Mouse (Mus musculus): ENCODE measurements around the gene Ppme1. TPM values are rescaled to one million over a fixed set of nuclear protein-coding genes. Genes with fewer than 3 reads are reported as not detected.

Ppme1 gene
- total RNA-seq (2012; rRNA removed), result 28.0 and 29.5 TPM in 2 replicates
- polyA plus RNA-seq (2012; ENCODE audit: insufficient read depth in 1 of 2, insufficient read length in 2 of 2, low read depth in 1 of 2, low replicate concordance in 2 of 2, missing spikeins in 1 of 2), result 10 to 100 TPM in 1 of 2 experiments, not detected in 1; 74.0 TPM

- peak within 1 kb of the TSS; percentile 67 to 85 for H3K4me3 ChIP-seq (ENCODE audit: control insufficient read depth in 1 of 2, insufficient read depth in 1 of 2, low read depth in 2 of 2, low read length in 2 of 2)
- peak within 1 kb of the TSS; percentile 74 for H3K9ac ChIP-seq (ENCODE audit: control insufficient read depth, low read depth, low read length, poor library complexity, severe bottlenecking)
- peak within 1 kb of the TSS; percentile 62 for H3K27ac ChIP-seq (ENCODE audit: control insufficient read depth, low read depth, low read length)
- peak; percentile 99 for DNase-seq (ENCODE audit: low read depth, low spot score)
- peak; percentile 58; the same call in 1 of the 2 replicates for TF ChIP-seq CHD2 (IDR thresholded peaks at IDR 0.05; ENCODE audit: low read length)
- no peak for TF ChIP-seq RAD21 (IDR thresholded peaks at IDR 0.05; ENCODE audit: low read depth, low read length)
- TF ChIP-seq ZNF384 (IDR thresholded peaks at IDR 0.05; ENCODE audit: low read depth, low read length), result no peak
- no peak for TF ChIP-seq JUND (IDR thresholded peaks at IDR 0.05; ENCODE audit: low read depth, low read length)
- peak; percentile 98 for TF ChIP-seq HCFC1 (IDR thresholded peaks at IDR 0.05; ENCODE audit: low read depth, low read length)
- 0 out of 2 replicates have a peak, but pooled peaks have one; percentile 3 for TF ChIP-seq MYB (IDR thresholded peaks at IDR 0.05; ENCODE audit: low read depth, low read length)
- no peak for TF ChIP-seq MEF2A (IDR thresholded peaks at IDR 0.05; ENCODE audit: extremely low read depth, insufficient replicate concordance, low read depth, low read length, poor library complexity, severe bottlenecking)
- TF ChIP-seq TCF12 (IDR thresholded peaks at IDR 0.05; ENCODE audit: low read depth, low read length), result peak; percentile 33; the same call in 1 of the 2 replicates
- 0 out of 2 replicates have a peak, but pooled peaks have one; percentile 50 for TF ChIP-seq ZMIZ1 (IDR thresholded peaks at IDR 0.05; ENCODE audit: low read depth, low read length)
- TF ChIP-seq MAX (IDR thresholded peaks at IDR 0.05; ENCODE audit: low read length), result peak; percentile 58; the same call in 1 of the 2 replicates
- TF ChIP-seq GATA1 (IDR thresholded peaks at IDR 0.05; ENCODE audit: low read depth, low read length), result 0 out of 2 replicates have a peak, but pooled peaks have one; percentile 9
- TF ChIP-seq CTCF (IDR thresholded peaks at IDR 0.05 in 2 of 3, conservative IDR thresholded peaks at IDR 0.05 in 1 of 3; ENCODE audit: control insufficient read depth in 1 of 3, insufficient read depth in 1 of 3, low read depth in 2 of 3, low read length in 3 of 3, poor library complexity in 1 of 3, severe bottlenecking in 1 of 3), result peak in 2 of 3 experiments; percentile 29 to 47; a peak in 3 of 6 replicates
- no peak for TF ChIP-seq BHLHE40 (IDR thresholded peaks at IDR 0.05; ENCODE audit: borderline replicate concordance, low read depth, low read length)
- TF ChIP-seq KAT2A (conservative IDR thresholded peaks at IDR 0.05; ENCODE audit: low read depth, low read length), result peak; percentile 97
- TF ChIP-seq CHD1 (IDR thresholded peaks at IDR 0.05; ENCODE audit: low read depth, low read length), result no peak
- peak; percentile 80 for TF ChIP-seq MXI1 (IDR thresholded peaks at IDR 0.05; ENCODE audit: low read depth, low read length)
- TF ChIP-seq POLR2A (IDR thresholded peaks at IDR 0.05; ENCODE audit: control insufficient read depth in 1 of 2, insufficient read depth in 1 of 2, low read depth in 1 of 2, low read length in 2 of 2, poor library complexity in 1 of 2), result peak; percentile 71 to 88
- TF ChIP-seq NRF1 (IDR thresholded peaks at IDR 0.05; ENCODE audit: insufficient read depth, low read depth, low read length, poor library complexity, severe bottlenecking), result peak; percentile 81
- peak; percentile 95 for TF ChIP-seq SIN3A (IDR thresholded peaks at IDR 0.05; ENCODE audit: low read length)
- TF ChIP-seq ZKSCAN1 (IDR thresholded peaks at IDR 0.05; ENCODE audit: low read depth, low read length), result no peak
- TF ChIP-seq E2F4 (IDR thresholded peaks at IDR 0.05; ENCODE audit: borderline replicate concordance, low read depth, low read length), result peak; percentile 92; the same call in 1 of the 2 replicates
- TF ChIP-seq ZC3H11A (IDR thresholded peaks at IDR 0.05; ENCODE audit: low read depth, low read length), result no peak
- TF ChIP-seq POLR2AphosphoS2 (IDR thresholded peaks at IDR 0.05; ENCODE audit: low read length), result peak; percentile 42; the same call in 1 of the 2 replicates
- TF ChIP-seq NELFE (IDR thresholded peaks at IDR 0.05; ENCODE audit: low read depth, low read length), result peak; percentile 62
- no peak for TF ChIP-seq UBTF (IDR thresholded peaks at IDR 0.05; ENCODE audit: borderline replicate concordance, insufficient read depth, low read depth, low read length)
- no peak for TF ChIP-seq USF2 (IDR thresholded peaks at IDR 0.05; ENCODE audit: borderline replicate concordance in 1 of 2, insufficient read depth in 1 of 2, low read depth in 1 of 2, low read length in 2 of 2)
- no peak for TF ChIP-seq TAL1 (IDR thresholded peaks at IDR 0.05; ENCODE audit: low read length)
- TF ChIP-seq ELF1 (IDR thresholded peaks at IDR 0.05; ENCODE audit: low read depth, low read length), result peak; percentile 91
- TF ChIP-seq TBP (IDR thresholded peaks at IDR 0.05; ENCODE audit: low read depth, low read length), result peak; percentile 26
- no peak for TF ChIP-seq MAFK (IDR thresholded peaks at IDR 0.05; ENCODE audit: borderline replicate concordance, low read depth, low read length)
- no peak for TF ChIP-seq POLR2AphosphoS5 (IDR thresholded peaks at IDR 0.05; ENCODE audit: borderline replicate concordance, low read depth, low read length)
- TF ChIP-seq EP300 (IDR thresholded peaks at IDR 0.05; ENCODE audit: low read depth in 1 of 2, low read length in 2 of 2), result 0 out of 4 replicates have a peak, but pooled peaks of 1 of the 2 experiments have one; percentile 9
- H3K27me3 ChIP-seq (ENCODE audit: control insufficient read depth in 1 of 2, insufficient read depth in 2 of 2, low read length in 2 of 2), result no peaks in the 10 kb centered on the region
- H3K9me3 ChIP-seq (replicated peaks; ENCODE audit: insufficient read depth, low read length), result no peaks in the 10 kb centered on the region
- peaks cover 0 to 15% of the 10 kb centered on the region in 2 experiments for H3K36me3 ChIP-seq (ENCODE audit: control insufficient read depth in 1 of 2, insufficient read depth in 2 of 2, low read length in 2 of 2)
- no peaks in the 10 kb centered on the region for H3K4me1 ChIP-seq (ENCODE audit: control insufficient read depth in 1 of 2, insufficient read depth in 2 of 2, low read length in 2 of 2)
- peaks cover 25% of the 10 kb centered on the region for H3K79me2 ChIP-seq (ENCODE audit: control insufficient read depth, insufficient read depth, low read length, poor library complexity)
These were observed at the start of gene Ppme1, which contains the start of gene C2cd3 for GRCm38 (mm10) chr7:100371495-100372451. TSS of gene Ppme1 (minus strand) at chr7:100372307. TSS of gene C2cd3 (plus strand) at chr7:100372233.

All from MEL (cell line).